Mouse (Mus musculus) inflammation-experienced regulatory T-cells, adult 6 months (primary cell): ENCODE measurements around the gene Carns1. TPM values are rescaled to one million over a fixed set of nuclear protein-coding genes. Genes with fewer than 3 reads are reported as not detected.
A peak's percentile ranks its signal among the peaks of the same experiment; 100 is the strongest.

Experiments used
- ATAC-seq: one replicate; pipeline ENCODE4 v1.8.0; 2017
- polyA plus RNA-seq, 3 experiments: library from polyadenylated mRNA; unstranded; fragments of 100-300 nt; shearing (Covaris generic); gene quantifications; one replicate each; pipeline ENCODE4 v1.2.1; 2017

The Carns1 gene
- polyA plus RNA-seq, 3 experiments from 2014 or later, result 5.2 to 12.9 (median 11.9) TPM

GRCm38 (mm10) chr19:4170723-4171392 lies 4.4 kb downstream of the Carns1 start:
- no peak for ATAC-seq

- ATAC-seq, result peak; percentile 16
Observed at GRCm38 (mm10) chr19:4169810-4170209, 5.5 kb downstream of the Carns1 start.

GRCm38 (mm10) chr19:4169378-4169784 lies 5.9 kb downstream of the Carns1 start:
- peak; percentile 96 for ATAC-seq

- ATAC-seq, result no peak
Observed at GRCm38 (mm10) chr19:4166678-4167476, 8.4 kb downstream of the Carns1 start.

GRCm38 (mm10) chr19:4164721-4165120 lies 10.6 kb downstream of the Carns1 start:
- ATAC-seq, result no peak

GRCm38 (mm10) chr19:4164100-4164499 lies 11.2 kb downstream of the Carns1 start:
- ATAC-seq, result no peak

GRCm38 (mm10) chr19:4163543-4163887 lies 11.8 kb downstream of the Carns1 start:
- ATAC-seq, result no peak

- peak; percentile 95 for ATAC-seq
Observed at GRCm38 (mm10) chr19:4162646-4163542, 12.4 kb downstream of the Carns1 start, which contains the start of gene Rps6kb2. Gene Rps6kb2, minus strand, starts transcription at chr19:4163354.

- no peak for ATAC-seq
Observed at GRCm38 (mm10) chr19:4159049-4159448, 16.2 kb downstream of the Carns1 start.

- ATAC-seq, result no peak
Observed at GRCm38 (mm10) chr19:4156771-4157170, 18.5 kb downstream of the Carns1 start.

- ATAC-seq, result no peak
Observed at GRCm38 (mm10) chr19:4156073-4156579, 19.2 kb downstream of the Carns1 start.

GRCm38 (mm10) chr19:4155223-4156072 lies 19.8 kb downstream of the Carns1 start:
- ATAC-seq, result peak; percentile 50

- peak; percentile 74 for ATAC-seq
Observed at GRCm38 (mm10) chr19:4154437-4155222, 20.6 kb downstream of the Carns1 start.

GRCm38 (mm10) chr19:4153232-4153654 lies 22.0 kb downstream of the Carns1 start, which contains the start of gene Ptprcap:
Gene Ptprcap, plus strand, starts transcription at chr19:4153604.
- ATAC-seq, result no peak

GRCm38 (mm10) chr19:4152445-4153231 lies 22.6 kb downstream of the Carns1 start:
- ATAC-seq, result no peak

- ATAC-seq, result no peak
Observed at GRCm38 (mm10) chr19:4151898-4152297, 23.4 kb downstream of the Carns1 start.

GRCm38 (mm10) chr19:4151488-4151860 lies 23.8 kb downstream of the Carns1 start:
- ATAC-seq, result no peak

GRCm38 (mm10) chr19:4150567-4151487 lies 24.5 kb downstream of the Carns1 start:
- no peak for ATAC-seq
